Mouse (Mus musculus) retina, postnatal 1 day (tissue): ENCODE data around the gene Itpr3.

Experiments
- DNase-seq: peaks from one replicate; pipeline ENCODE4 v3.0.0-alpha.2; 2012

Gene Itpr3

GRCm38 (mm10) chr17:27056812-27057516 is at the start of gene Itpr3:
Gene Itpr3 (plus strand): TSS chr17:27057304.
- DNase-seq, result peak; percentile 67

GRCm38 (mm10) chr17:27008277-27008676 is 48.8 kb upstream of the Itpr3 start:
- no peak for DNase-seq

GRCm38 (mm10) chr17:27011167-27011566 is 45.9 kb upstream of the Itpr3 start:
- DNase-seq, result no peak

- DNase-seq, result peak; percentile 32
Observed at GRCm38 (mm10) chr17:27011998-27012672, 45.0 kb upstream of the Itpr3 start.

GRCm38 (mm10) chr17:27012909-27013308 is 44.2 kb upstream of the Itpr3 start:
- DNase-seq, result no peak

GRCm38 (mm10) chr17:27017564-27018499 is 39.3 kb upstream of the Itpr3 start:
- peak; percentile 89 for DNase-seq

GRCm38 (mm10) chr17:27018555-27019196 is 38.4 kb upstream of the Itpr3 start:
- DNase-seq, result no peak

DNA sequence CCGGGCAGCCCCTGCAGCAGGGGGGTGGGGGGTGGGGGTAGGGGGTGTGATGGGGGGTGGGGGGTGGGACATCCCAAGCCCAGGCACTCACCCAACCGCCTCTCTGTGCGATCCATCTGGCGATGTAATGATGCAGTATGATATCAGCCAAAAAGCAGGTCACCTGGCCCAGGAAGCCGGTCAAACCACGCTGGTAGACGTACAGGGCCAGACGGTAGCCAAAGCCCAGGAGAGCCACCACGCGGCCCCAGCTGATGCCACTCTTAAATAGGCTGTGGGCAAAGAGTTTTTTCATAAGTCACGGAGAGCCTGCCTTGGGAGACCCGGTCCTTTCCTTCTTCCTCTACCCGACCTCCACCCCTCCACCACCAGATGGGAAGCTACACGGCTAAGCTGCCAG is 36.0 kb upstream of the Itpr3 start:
- no peak for DNase-seq

DNA sequence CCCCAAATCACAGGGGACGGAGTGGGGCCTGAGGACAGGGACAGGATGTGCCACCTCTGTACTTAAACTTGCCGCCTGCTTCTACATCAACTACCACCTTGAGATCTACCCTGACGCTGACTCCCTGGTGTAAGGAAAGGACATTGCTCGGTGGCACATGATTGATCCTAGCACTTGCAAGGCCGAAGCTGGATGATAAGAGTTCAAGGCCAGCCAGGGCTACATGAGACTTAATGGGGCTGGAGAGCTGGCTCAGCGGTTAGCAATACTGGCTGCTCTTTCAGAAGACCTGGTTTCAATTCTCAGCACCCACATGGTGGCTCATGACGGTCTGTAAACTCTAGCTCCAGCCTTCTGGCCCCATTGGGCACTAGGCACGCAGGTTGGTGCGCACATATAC is 35.4 kb upstream of the Itpr3 start:
- DNase-seq, result no peak

- DNase-seq, result no peak
Observed at GRCm38 (mm10) chr17:27023342-27023741, 33.8 kb upstream of the Itpr3 start.

DNA sequence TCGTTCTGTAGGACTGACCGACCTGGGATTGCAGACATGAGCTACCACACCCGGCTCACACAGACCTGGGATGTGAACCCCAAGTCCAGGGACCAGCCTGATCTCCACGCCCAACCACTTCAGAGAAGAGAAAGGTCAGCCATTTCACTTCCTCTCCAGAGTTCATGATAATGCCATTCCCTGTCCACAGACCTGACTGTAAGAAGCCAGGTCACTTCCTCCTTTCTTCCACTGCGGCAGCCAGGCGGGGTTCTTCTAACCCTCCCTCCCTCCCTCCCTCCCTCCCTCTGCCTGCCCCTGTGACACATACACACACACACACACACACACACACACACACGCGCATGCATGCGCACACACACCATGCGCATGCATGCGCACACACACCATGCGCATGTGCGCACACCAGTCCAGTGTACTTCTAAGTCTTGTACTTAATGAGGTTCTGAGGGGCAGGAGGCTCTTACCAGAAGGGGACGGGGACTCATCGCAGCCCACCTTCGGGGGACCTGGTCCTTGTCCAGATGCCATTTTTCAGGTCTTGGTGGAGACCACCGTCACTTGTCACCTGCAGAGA is 31.7 kb upstream of the Itpr3 start:
- no peak for DNase-seq

DNA sequence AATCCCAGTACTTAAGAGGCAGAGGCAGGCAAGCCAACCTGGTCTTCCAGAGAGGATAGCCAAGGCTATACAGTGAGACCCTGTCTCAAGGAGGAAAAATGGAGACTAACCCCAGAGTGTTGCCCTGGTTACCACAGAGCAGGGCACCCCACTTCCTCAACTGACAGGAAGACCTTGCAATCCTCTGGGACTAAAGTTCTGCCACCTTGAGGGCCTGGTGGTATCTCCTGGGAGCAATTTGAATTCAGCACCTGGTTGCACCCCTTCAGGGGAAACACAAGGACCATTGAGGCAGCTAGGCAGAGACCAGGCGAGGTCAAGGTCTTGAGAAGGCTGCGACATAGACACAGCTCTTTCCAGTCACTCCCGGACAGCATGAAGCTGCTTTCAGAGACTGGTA is 31.2 kb upstream of the Itpr3 start:
- DNase-seq, result no peak

DNA sequence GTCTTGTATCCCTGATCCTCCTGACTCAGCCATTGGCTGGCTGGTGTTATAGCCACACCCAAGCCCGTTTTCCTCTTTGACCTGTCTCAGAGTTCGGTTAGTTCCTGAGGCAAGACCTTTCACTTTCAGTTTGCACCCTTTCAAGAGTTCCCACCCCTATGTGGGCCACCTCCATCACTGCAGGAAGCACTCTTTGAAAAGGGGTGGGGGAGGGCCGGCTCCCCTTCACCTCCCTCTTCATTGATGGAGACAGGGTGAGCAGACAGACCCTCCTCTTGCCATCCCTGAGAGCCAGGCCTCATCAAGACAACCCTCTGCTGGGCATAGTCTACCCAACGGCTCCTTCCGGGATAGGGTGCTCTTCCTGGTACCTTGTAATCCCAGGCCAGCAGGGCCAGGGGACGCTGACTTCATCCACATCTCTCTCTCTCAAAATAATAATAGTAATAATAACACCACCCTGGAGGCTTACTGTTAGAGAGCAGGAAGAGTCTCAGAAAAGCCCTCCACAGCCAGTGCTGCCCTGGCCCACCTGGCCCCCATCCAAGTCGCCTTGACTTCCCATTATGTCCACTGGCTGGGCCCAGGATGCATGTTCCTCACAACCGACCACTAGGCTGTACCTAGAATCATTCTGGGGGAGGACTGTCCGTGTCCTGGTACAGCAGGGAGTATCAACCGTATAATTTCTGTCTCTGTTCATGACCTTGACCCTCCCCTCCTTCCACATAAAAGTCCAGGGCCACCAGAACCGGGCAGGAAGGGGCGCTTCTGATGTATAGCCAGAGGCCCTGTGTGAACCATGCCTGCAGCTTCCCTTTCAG is 29.4 kb upstream of the Itpr3 start:
- DNase-seq, result peak; percentile 42

GRCm38 (mm10) chr17:27028284-27028795 is 28.8 kb upstream of the Itpr3 start:
- peak; percentile 87 for DNase-seq

DNA sequence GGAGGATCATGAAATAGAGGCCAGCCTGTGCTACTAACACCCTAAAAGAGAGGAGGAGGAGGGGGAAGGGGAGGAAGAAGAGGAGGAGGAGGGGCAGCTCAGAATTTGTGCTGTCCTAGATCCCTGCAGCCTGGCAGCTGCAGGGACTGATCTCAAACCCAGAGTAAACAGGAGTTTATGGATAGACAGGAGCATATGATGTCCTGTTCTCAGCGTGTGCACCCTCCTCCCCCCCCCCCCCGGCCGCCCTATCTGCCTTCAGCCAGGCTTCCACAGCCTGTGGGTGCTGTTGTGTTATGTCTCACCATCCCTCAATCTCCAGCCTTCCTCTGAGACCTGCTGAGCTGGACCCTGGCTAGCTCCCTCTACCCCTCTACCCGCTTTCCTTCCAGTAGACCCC is 28.2 kb upstream of the Itpr3 start, which contains the start of gene Bak1:
TSS of gene Bak1 (minus strand) at position 101 of the 400 bp plus-strand sequence.
- no peak for DNase-seq

DNA sequence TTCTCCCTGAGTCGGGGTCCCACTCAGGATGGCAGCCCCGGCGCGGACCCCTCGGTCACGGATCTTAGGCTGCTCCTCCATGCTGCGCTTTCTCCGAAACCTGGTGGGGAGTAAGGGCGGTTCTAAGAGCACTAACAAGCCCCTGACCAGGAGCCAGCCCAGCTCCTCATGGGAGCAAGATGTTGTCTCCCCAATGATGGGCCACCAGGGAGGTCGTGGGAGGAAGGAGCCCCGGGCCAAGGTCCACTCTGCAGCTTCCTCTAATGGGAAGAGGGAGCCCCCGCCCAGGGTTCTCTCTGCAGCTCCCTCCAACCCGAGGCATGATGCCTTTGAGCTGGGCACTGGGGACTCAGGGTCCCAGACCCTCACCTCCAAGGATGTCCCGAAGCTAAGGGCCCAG is 27.7 kb upstream of the Itpr3 start:
- no peak for DNase-seq

DNA sequence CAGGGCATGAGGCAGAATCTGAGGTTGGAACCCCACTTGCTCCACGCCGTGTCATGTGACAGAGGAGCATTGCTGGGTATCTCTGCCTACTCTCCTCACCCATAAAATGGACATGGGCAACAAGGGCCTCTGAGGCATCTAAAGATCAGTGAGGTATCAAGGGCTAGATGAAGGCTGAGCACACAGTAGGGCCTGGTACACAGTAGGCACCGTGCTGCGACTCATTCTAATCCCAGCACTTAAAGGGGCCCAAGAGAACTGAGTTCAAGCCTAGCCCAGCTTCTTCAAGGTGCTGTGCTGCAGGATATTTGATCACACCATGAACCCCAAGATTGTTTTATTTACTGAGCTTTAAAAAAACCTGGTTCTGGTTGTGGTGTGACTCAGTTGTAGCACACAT is 26.2 kb upstream of the Itpr3 start:
- DNase-seq, result no peak

GRCm38 (mm10) chr17:27032328-27032727 is 24.8 kb upstream of the Itpr3 start:
- no peak for DNase-seq

DNA sequence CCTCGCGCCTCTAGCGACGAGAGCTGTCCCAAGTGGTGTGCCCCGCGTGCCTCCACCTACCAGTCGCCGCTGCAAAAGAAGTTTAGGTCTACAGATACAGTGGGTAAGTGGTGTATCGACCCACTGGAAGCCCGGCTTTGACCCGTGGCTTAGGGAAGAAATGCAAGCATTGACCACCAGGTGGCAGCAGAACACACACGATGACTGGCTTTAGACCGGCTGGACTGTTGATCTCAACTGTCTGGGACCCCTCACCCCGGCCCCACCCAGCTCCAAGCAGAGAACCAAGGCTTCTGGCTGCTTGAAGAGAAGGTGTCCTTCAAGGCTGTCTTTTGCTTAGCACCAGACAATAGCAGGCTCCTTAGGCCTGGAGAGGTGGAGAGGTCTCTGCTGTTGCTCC is 24.2 kb upstream of the Itpr3 start:
- peak; percentile 88 for DNase-seq

- no peak for DNase-seq
Observed at GRCm38 (mm10) chr17:27036465-27036864, 20.6 kb upstream of the Itpr3 start.

GRCm38 (mm10) chr17:27038335-27039050 is 18.6 kb upstream of the Itpr3 start:
- DNase-seq, result peak; percentile 32
